Mouse (Mus musculus): ENCODE results near the gene Rtbdn. TPM values are rescaled to one million over a fixed set of nuclear protein-coding genes. Genes with fewer than 3 reads are reported as not detected.

Gene Rtbdn
- polyA plus RNA-seq, 1 experiment from 2014 or later = 2.7 TPM

GRCm38 (mm10) chr8:84968650-84969049, 21.9 kb downstream of the Rtbdn start:
- Histone ChIP-seq H3K9ac (replicated peaks) (peak overlapping the region; percentile 96), H3K4me3 (replicated peaks) (peak overlapping the region; percentile 77), H3K4me2 (replicated peaks) (peak overlapping the region; percentile 88), H3K9me3 (no peaks in the 10 kb centered on the region), H3K4me1 (replicated peaks) (peaks cover 54% of the 10 kb centered on the region), H3K27ac (peak overlapping the region; percentile 85), H3K27me3 (no peaks in the 10 kb centered on the region), H3K36me3 (peaks cover 28% of the 10 kb centered on the region)
- WGBS = 30% methylated on average over 2 of the region's 2 CpGs
- no peak for ATAC-seq

DNA sequence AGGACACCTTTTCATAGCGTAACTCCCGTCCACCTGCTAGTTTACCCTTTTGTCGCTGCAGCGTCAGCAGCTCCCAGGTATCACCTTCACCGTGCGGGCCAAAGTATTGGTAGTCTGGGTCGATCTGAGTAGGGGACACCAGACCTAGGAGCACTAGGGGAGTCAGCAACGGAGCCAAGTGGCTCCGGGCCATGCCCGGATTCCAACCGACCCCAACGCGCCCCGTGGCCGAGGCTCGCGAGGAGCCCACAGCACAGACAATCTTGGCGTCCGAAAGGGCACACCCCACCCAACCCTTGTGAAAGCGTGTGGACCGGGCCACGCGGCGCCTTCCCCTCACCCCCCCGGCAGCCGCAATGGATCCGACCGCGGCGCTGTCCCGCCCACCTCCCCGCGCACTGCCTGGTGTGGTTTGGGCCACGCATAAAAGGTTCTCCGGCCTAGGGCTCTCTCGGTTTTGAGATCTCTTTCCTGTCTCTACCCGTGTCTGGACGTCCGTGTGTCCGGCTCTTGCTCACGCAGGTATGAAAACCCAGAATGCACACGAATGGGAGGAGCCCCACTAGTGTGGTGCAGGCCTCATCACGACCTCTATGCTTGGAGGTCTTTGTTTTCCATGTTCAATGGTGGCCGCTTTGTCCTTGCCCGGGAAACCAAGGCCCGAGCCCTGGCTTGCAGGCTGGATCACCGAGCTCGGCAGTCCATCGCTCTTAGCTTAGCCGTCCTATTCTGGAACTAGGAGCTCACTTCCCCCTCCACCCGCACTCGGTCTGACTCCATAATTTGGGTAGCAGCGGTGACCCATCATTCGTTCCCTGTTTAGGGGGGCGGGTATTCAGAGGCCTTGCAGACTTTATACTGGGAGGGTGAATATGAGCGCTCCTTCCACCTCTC, 22.7 kb downstream of the Rtbdn start, which contains the start of the genes Gm49661, Prdx2 and Rnaseh2a:
Gene Gm49661, minus strand, starts transcription at position 193 of the 894 bp plus-strand sequence.
Gene Prdx2, plus strand, starts transcription at position 347 of the 894 bp plus-strand sequence.
Gene Rnaseh2a, minus strand, starts transcription at position 527 of the 894 bp plus-strand sequence.
- peaks cover 36% of the 10 kb centered on the region for H3K36me3 ChIP-seq
- H3K4me1 ChIP-seq (replicated peaks) = peaks cover 56% of the 10 kb centered on the region
- H3K4me3 ChIP-seq (replicated peaks) = peak within 1 kb of the TSS; percentile 77
- H3K9me3 ChIP-seq = no peaks in the 10 kb centered on the region
- no peaks in the 10 kb centered on the region for H3K27me3 ChIP-seq
- ATAC-seq = peak; percentile 75
- peak within 1 kb of the TSS; percentile 96 for H3K9ac ChIP-seq (replicated peaks)
- peak within 1 kb of the TSS; percentile 88 for H3K4me2 ChIP-seq (replicated peaks)
- under 1% methylated on average over 56 of the region's 56 CpGs for WGBS
- H3K27ac ChIP-seq = peak within 1 kb of the TSS; percentile 85

DNA sequence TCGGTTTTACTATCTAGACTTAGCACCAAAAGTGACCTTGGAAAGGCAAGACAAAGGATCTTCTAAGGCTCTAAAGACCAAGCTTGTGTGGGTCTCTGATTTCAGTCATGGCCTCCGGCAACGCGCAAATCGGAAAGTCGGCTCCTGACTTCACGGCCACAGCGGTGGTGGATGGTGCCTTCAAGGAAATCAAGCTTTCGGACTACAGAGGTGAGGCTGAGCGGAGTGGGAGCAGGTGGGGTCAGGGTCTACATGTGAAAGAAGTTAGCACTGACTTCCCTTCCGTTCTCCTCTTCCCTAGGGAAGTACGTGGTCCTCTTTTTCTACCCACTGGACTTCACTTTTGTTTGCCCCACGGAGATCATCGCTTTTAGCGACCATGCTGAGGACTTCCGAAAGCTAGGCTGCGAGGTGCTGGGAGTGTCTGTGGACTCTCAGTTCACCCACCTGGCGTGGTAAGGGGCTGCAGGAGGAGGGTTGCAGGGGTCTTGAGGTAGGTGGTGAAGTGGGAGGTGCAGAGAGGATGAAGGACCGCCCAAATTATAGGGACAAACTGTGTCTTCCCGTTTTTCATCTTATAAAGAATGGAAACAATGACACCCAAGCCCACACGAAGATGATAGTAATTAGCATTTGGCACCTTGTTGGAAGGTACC, 23.5 kb downstream of the Rtbdn start:
- Histone ChIP-seq H3K9me3 (no peaks in the 10 kb centered on the region), H3K4me1 (replicated peaks) (peaks cover 57% of the 10 kb centered on the region), H3K9ac (replicated peaks) (peak overlapping the region; percentile 96), H3K4me2 (replicated peaks) (peak overlapping the region; percentile 88), H3K27ac (peak overlapping the region; percentile 85), H3K36me3 (peaks cover 43% of the 10 kb centered on the region), H3K27me3 (no peaks in the 10 kb centered on the region), H3K4me3 (replicated peaks) (peak overlapping the region; percentile 77)
- 9% methylated on average over 21 of the region's 21 CpGs for WGBS
- no peak for ATAC-seq

DNA sequence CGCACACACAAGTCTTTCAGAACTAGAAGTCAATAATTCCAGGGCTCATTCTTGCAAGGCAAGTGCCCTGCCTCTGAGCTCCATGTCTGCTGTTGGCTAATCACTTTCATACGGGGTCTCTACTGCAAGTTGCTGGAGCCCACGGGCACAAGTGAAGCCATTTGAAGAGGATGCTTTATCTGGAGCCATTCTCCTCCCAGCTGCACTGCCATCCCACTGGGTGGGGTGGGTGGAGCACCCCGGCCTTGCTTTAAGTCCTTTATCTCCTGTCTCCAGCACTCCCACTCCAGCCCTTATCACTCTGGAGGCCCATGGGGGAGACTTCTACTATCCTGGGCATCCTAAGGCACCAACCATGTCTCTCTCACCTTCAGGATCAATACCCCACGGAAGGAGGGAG, 24.1 kb downstream of the Rtbdn start:
- Histone ChIP-seq H3K27me3 (no peaks in the 10 kb centered on the region), H3K36me3 (peaks cover 44% of the 10 kb centered on the region), H3K4me2 (replicated peaks) (peak overlapping the region; percentile 88), H3K4me3 (replicated peaks) (peak overlapping the region; percentile 77), H3K4me1 (replicated peaks) (peaks cover 57% of the 10 kb centered on the region), H3K9me3 (no peaks in the 10 kb centered on the region), H3K9ac (replicated peaks) (peak overlapping the region; percentile 96), H3K27ac (peak overlapping the region; percentile 85)
- no peak for ATAC-seq
- 67% methylated on average over 5 of the region's 5 CpGs for WGBS

DNA sequence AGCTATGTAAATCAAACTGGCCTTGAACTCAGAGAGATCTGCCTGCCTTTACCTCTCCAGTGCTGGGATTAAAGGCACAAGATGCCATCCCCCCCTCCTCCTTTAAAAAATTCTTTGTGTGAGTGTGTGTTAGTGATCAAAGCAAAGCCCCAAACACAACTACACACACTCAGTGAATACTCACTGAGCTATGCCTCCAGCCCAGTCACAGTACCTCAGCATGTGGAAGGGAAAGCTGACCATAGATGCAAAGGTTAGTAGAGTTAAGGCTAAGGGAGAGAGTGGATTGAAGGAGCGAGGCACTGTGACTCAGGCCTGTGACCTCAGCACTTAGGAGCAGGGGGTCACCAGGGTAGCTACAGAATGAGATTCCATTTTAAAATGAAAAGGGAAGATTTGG, 26.3 kb downstream of the Rtbdn start:
- ATAC-seq = no peak
- Histone ChIP-seq H3K4me2 (replicated peaks) (no peak overlapping the region), H3K27me3 (peaks cover 13% of the 10 kb centered on the region), H3K9ac (replicated peaks) (no peak overlapping the region), H3K4me1 (replicated peaks) (peaks cover 64% of the 10 kb centered on the region), H3K27ac (no peak overlapping the region), H3K9me3 (no peaks in the 10 kb centered on the region), H3K36me3 (peaks cover 44% of the 10 kb centered on the region), H3K4me3 (replicated peaks) (no peak overlapping the region)
- 95% methylated on average over 1 of the region's 1 CpGs for WGBS

GRCm38 (mm10) chr8:84973803-84974542, 27.2 kb downstream of the Rtbdn start:
- Histone ChIP-seq H3K4me2 (replicated peaks) (no peak overlapping the region), H3K4me1 (replicated peaks) (peaks cover 65% of the 10 kb centered on the region), H3K9ac (replicated peaks) (no peak overlapping the region), H3K4me3 (replicated peaks) (no peak overlapping the region), H3K27ac (no peak overlapping the region), H3K27me3 (peaks cover 21% of the 10 kb centered on the region), H3K36me3 (peaks cover 44% of the 10 kb centered on the region), H3K9me3 (no peaks in the 10 kb centered on the region)
- 66% methylated on average over 4 of the region's 4 CpGs for WGBS
- ATAC-seq = no peak

- no peaks in the 10 kb centered on the region for H3K9me3 ChIP-seq
- no peak overlapping the region for H3K4me3 ChIP-seq (replicated peaks)
- peaks cover 71% of the 10 kb centered on the region for H3K4me1 ChIP-seq (replicated peaks)
- H3K9ac ChIP-seq (replicated peaks) = no peak overlapping the region
- H3K27me3 ChIP-seq = peaks cover 27% of the 10 kb centered on the region
- no peak overlapping the region for H3K4me2 ChIP-seq (replicated peaks)
- H3K36me3 ChIP-seq = peaks cover 44% of the 10 kb centered on the region
- no peak overlapping the region for H3K27ac ChIP-seq
- WGBS = 84% methylated on average over 8 of the region's 8 CpGs
- no peak for ATAC-seq
These were observed 27.9 kb downstream of the Rtbdn start for GRCm38 (mm10) chr8:84974543-84975142.

DNA sequence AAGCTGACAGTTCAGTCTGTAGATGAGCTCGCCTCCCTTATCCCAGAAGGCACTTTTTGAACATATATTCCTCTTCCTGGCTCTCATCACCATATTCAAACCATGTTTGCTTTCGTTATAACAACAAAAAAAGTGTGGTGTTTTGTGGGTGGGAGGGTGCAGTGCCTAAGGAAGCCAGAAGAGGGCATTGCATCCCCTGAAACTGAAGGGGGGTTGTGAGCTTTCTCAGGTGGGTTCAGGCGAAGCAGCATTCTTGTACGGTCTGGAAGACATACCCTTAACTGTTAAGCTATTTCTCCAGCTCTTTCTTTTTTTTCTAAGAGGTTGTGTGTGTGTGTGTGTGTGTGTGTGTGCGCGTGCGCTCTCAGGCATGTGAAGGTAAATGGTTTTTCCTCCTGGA, 28.6 kb downstream of the Rtbdn start:
- 43% methylated on average over 7 of the region's 7 CpGs for WGBS
- peak overlapping the region; percentile 95 for H3K4me2 ChIP-seq (replicated peaks)
- ATAC-seq = no peak
- peaks cover 77% of the 10 kb centered on the region for H3K4me1 ChIP-seq (replicated peaks)
- peak overlapping the region; percentile 53; the same call in 1 of the 2 replicates for H3K4me3 ChIP-seq (replicated peaks)
- H3K27ac ChIP-seq = 0 out of 2 replicates have a peak overlapping the region, but pooled peaks have one; percentile 58
- peaks cover 44% of the 10 kb centered on the region for H3K36me3 ChIP-seq
- H3K9me3 ChIP-seq = no peaks in the 10 kb centered on the region
- H3K27me3 ChIP-seq = peaks cover 30% of the 10 kb centered on the region
- no peak overlapping the region for H3K9ac ChIP-seq (replicated peaks)

- Histone ChIP-seq H3K9me3 (no peaks in the 10 kb centered on the region), H3K4me2 (replicated peaks) (peak overlapping the region; percentile 95), H3K4me1 (replicated peaks) (peaks cover 77% of the 10 kb centered on the region), H3K27ac (peak overlapping the region; percentile 58; the same call in 1 of the 2 replicates), H3K36me3 (peaks cover 38% of the 10 kb centered on the region), H3K9ac (replicated peaks) (peak overlapping the region; percentile 67), H3K27me3 (peaks cover 37% of the 10 kb centered on the region), H3K4me3 (replicated peaks) (peak overlapping the region; percentile 53)
- WGBS = 1% methylated on average over 61 of the region's 61 CpGs
- ATAC-seq = peak; percentile 78
These were observed 29.4 kb downstream of the Rtbdn start for GRCm38 (mm10) chr8:84976031-84976762.

DNA sequence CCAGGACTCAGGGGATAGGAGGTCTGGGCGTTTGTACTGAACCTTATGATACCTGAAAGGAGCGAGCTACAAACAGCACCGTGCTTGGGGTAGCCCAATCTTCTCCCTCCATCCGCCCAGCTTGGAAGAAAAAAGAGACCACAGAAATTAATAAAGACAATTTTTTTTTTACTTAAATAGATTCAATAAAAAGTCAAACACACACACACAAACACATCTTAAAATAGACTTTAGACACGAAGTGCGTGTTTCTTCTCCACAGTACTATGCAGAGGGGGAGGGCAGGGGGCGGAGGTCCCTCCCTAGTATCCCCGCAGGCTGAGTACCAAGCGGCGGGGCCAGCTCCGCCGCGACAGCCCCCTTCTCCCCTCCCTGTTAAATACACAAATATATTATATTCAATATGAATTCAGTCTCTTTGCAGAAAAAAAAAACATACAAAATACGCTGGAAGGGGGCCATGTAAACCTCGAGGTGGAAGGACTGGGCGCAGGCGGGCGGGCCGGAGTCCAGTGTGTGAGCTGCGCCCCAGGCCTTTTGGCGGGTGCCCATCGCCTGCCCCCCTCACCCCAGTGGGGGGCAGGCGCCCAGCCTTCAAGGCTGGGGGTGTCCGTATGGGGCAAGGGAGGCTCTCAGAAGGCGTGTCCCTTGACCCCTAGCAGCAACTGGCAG, 30.1 kb downstream of the Rtbdn start:
- H3K9ac ChIP-seq (replicated peaks) = peak overlapping the region; percentile 67
- H3K4me3 ChIP-seq (replicated peaks) = peak overlapping the region; percentile 53
- H3K4me1 ChIP-seq (replicated peaks) = peaks cover 77% of the 10 kb centered on the region
- peak overlapping the region; percentile 95 for H3K4me2 ChIP-seq (replicated peaks)
- H3K36me3 ChIP-seq = peaks cover 31% of the 10 kb centered on the region
- WGBS = 3% methylated on average over 25 of the region's 25 CpGs
- ATAC-seq = no peak
- no peak overlapping the region; the same call in 1 of the 2 replicates for H3K27ac ChIP-seq
- H3K27me3 ChIP-seq = peaks cover 38% of the 10 kb centered on the region
- H3K9me3 ChIP-seq = no peaks in the 10 kb centered on the region

All from midbrain, embryonic 13.5 days (tissue).